Mouse (Mus musculus): ENCODE results near the gene Ltf.
A peak's percentile ranks its signal among the peaks of the same experiment; 100 is the strongest.

Ltf gene

DNA sequence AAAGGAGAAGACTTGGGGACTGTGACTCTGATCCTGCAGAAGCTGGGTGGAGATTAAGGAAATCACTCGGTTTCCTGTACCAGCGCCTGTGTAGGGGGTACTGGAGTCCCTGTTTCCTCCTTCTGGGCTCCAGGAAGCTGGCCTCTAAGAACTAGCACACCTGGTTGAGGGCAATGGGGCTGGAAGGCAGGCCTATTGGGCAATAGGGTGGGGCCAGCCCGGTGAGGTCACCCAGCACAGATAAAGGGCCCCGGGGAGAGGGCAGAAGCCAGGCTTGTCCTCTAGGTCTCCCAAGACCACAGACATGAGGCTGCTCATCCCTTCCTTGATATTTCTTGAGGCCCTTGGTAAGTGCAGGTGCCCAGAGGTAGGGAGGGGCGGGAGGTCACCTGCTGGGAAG lies at the start of gene Ltf:
TSS of gene Ltf (plus strand) at position 250 of the 400 bp plus-strand sequence.
- no peak for DNase-seq

DNA sequence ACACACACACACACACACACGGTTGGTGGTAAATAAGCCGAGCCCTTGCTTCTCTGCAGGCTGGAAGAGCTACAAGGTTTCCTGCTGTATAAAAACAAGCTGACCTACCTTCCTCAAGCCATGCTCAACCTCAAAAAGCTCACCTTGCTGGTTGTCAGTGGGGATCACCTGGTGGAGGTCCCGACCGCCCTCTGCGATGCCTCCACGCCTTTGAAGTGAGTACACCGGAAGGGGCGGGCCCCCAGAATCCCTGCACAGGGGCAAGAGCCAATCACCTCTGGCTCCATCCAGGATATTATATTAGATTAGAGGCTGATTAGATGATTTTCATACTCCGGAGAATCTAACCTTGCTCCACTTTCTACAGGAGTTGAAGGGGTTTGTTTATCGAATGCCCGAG lies 39.7 kb upstream of the Ltf start:
- no peak for DNase-seq

DNA sequence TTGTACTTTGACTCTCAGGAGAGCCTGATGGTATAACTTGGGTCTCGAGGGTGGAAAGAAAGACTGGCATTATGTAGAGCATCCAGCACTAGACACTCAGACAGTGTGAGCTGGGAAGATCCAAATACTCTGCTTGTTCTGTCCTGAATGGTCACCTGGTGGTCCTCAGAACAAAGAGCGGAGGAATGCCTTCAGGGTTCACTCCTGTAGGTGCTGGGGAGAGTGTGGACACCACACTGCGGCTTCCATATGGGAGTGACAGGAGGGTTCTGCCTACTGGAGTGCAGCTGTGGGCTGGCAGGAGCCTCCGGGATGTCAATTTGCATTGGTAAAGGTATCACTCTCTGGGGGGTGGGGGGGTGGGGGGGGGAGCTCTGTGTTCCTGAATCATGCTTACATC lies 36.7 kb upstream of the Ltf start:
- no peak for DNase-seq

DNA sequence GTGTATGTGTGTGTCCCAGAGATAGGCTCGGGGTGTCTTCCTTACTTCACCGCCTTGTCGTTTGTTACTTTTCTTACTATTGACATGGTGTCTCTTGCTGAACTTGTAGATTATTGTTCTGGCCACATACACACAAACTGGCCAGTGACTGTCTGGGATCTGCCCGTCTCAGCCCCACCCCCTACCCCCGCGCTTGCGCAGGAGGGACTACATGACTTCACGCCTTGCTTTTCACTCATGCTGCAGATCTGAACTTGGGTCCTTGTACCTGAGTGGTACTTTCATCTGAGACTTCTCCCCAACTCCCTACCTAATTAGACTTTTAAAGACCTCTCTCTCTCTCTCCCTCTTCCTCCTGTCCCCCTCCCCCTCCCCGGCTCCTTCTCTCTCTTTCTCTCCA lies 35.0 kb upstream of the Ltf start:
- DNase-seq: no peak

DNA sequence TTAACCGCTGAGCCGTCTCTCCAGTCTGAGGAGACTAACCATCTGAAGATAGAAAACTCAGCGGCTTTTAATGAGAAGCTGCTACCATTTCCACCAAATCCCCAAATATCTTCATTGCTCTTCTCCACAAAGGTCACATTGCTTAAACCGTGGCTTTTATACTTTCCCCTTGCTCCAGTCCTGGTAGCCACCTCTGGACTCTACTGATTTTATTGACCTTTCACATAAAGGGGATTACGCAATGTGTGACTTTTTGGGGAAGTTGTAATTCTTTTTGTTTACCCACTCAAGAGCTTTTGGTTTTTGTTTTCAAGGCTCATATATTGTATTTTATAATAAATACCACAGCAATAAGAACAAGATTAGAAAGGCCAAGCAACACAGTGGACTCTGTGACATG lies 33.5 kb upstream of the Ltf start:
- DNase-seq: no peak

DNA sequence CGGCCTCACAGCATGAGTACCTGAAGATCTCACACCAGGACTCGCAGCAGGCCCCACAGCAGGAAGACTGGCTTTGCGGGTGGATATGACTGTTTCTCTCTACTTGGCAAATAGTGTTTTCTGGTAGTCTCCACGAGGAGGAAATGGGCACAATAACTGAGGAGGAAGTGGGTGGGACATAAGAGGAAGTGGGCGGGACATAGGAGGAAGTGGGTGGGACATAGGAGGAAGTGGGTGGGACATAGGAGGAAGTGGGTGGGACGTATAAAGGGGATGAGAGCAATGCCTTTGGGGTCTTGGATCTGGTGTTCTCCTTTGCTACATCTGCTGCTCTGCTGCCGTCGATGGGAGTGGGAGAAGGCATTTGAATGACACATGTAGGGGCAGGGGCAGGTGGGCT lies 33.1 kb upstream of the Ltf start:
- DNase-seq: peak; percentile 15 to 37

DNA sequence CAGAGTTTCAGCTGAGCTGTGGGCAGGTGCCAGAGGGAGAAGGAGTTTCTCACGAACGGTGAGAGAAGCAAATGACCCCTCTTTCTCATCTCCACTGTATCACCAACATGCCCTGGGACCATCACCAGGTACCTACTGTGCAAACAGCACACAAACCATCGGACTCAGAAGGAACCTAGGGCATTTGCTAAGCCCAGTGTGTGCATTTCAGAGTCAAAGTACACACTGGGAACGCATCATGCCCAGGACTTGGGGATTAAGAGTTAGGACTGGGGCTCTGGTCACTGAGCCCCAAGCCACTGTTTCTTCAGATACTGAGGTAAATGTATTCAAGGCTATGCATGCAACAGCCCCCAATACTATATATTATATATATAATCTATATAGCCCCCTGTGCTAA lies 31.7 kb upstream of the Ltf start:
- no peak for DNase-seq

DNA sequence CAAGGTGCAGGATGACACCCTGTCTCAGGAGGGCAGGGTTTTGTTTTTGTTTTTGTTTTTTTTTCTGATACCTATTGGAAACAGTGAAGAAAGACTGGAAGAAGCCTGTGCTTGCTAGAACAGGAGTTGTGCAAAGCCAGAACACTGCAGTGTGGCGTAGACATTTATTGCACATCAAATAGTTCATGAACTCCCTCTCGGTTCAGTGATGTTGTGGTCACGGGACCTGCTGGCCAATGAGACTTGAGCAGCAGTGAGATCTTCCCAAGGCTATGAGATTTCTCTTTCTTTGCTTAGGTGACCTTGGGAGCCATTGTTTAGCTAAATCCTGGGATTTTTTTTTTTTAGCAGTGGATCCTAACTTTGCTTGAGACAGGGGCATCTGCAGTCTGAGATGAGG lies 31.0 kb upstream of the Ltf start:
- no peak for DNase-seq

DNA sequence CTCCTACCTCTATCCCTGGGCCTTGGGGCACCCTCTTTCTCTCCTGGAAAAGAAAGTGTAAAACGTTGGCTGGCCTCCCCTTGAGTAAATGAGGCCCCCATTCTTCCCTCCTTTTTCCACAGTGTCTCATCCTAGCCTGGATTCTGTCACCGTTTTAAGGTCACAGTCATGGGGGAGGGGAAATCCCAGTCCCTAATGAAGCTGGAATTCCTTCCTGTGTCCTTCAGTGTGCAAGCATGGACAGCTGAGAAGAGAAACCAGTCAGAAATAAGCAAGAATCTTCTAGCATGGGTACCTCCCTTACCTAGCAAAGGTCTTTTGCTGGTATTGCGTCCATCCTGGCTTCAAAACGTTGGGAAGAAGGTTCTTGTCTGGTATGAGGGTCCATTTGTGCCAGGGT lies 29.9 kb upstream of the Ltf start:
- DNase-seq: no peak

DNA sequence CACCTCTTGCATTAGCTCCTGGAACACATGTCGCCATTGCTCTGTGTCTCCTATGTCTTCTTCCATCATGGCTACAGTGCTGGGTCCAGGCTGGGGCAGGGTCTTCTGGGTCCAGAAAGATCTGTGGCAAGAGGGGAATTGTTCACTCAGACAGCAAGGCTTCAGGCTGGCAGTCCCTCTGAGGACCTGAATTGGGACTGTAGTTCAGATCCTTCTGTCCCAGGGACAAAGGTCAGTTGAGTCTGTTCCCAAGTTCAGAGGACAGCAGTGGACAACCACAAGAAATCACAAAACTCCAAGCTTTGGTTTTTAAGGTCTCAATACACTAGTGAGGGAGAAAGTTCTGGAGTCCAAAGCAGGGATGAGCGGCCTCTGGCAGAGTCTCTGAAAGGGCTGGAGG lies 29.5 kb upstream of the Ltf start:
- no peak for DNase-seq

DNA sequence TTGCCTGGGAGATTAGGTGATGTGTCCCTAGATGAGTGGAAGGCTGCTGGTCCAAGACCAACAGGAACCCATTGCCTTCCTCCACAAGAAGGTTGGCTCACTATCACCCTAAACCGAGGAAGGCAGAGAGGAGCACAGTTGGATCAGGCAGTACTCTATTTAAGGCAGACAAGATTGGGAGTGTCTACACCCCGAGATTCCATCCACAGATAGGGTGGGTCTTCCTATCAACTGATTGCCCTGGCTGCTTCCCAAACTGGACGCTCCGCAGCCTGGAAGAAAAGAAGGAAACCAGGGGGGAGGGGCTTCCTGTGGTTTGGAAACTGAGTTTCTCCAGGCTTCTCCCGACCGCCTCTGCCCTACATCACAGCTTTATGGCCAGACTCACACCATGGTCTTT lies 28.9 kb upstream of the Ltf start, which contains the start of gene Rtp3:
TSS of gene Rtp3 (minus strand) at position 380 of the 400 bp plus-strand sequence.
- no peak for DNase-seq

DNA sequence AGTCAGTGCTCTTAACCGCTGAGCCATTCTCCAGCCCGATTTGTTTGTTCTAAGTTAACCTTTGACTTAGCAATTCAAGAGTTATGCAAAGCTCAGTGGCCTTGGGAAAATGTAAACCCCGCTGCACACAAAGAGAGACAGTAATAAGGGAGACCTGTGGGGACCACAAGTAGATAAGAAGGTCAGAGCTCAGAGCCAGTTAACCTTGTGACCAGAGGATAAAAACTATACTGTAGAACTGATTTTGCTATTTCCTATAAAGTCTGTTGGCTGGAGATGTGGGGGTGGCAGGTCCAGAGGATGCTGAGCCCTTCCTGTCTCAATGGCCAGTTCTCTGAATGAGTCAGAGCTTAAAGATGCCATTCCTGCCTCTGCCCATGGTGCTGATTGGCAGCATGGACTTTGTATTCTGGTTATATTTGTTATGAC lies 25.8 kb upstream of the Ltf start:
- no peak for DNase-seq

DNA sequence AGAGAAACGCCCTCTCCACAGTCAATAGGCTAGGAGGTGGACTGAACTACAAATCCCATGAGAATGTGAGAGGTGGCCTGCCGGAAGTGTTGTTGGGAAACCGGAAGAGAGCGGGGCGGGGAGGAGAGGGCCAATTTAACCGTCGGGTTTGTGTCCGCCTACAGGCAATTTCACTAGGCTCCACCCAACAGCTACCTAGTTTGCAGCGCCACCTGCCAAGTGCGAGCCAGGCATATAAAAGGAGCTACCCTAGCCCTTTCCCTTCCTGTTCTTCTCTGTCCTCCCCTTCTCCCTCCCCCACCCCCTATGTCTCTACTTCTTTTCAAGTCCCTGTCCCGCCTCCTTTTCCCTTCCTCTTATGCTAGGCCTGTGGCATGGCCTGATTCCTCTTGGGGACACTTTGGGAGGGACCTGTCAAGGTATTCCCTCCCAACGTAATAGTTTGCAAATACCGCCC lies 24.3 kb upstream of the Ltf start:
- peak; percentile 74 to 76 for DNase-seq

DNA sequence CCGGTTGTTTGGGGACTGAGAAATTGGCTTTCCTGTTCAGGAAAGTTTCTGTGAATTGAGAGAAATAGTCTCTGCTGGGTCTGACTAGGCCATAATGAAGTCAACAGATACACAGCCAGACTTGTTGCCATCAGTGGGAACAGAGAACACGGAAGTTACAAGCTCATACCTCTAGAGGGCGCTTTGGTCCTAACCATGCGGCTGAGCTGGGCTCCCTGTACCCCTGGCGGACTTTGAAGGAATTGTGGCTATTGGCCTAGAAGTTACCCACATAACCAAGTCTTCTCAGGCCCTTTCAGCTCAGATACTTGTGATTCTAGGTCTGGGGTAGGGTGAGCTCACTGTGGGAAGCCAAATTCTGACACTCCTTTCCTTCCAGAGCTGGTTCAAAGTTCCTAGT lies 21.8 kb upstream of the Ltf start:
- peak; percentile 81 to 83 for DNase-seq

DNA sequence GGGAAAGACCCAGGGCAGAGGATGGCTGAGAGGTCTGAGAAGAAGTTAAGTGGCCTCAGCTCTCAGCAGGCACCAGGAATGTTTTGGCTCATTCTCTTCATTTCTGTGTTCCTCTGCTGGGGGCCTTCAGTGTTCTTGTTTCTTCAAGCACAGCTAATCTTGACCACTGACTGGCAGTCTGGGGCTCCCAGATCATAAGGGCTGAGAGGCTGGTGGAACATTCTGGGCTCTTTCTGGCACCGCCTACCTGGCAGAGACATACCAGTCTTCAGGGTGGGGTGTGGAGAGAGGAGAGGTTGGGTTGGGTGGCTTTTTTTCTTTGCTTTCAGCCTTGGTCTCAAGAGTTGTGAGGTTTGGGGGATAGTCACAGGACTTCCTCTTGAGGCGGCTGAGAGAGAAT lies 20.0 kb upstream of the Ltf start:
- no peak for DNase-seq

DNA sequence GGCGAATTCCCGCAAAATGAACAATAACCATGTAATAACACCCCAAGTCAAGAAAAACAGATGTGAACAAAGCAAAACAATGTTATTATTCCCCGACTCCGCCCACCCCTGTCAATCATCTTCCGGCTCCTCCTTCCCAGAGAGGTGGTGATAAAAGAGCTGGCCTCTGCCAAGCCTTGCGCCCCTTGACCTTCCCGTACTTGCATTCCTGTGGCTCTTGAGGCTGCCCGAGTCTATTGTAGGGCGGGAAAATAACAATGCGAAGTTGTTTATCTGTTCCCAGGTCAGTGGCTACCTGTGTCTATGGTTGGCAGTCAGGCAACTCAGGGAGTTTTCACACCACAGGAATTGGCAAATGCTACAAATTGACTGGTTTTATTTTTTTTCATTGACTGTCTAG lies 19.2 kb upstream of the Ltf start:
- DNase-seq: no peak

DNA sequence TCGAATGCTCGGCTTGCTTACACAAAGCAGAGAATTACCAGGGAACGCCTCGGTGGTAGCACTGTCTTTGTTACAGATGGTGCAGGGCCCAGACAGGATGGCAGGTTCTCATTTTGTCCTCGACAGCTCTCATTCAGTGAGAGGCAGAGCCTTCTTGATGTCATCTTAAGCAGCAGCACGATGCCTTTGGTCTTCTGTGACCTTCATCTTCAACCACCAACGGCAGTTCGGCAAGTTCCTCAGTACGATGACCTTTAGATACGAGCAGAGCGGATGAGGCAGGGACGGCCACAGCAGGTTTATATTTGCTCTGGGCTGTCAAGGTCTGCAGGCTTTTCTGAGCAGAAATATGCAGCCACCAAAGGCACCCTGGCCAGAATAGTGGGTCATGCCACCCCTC lies 17.4 kb upstream of the Ltf start:
- no peak for DNase-seq

DNA sequence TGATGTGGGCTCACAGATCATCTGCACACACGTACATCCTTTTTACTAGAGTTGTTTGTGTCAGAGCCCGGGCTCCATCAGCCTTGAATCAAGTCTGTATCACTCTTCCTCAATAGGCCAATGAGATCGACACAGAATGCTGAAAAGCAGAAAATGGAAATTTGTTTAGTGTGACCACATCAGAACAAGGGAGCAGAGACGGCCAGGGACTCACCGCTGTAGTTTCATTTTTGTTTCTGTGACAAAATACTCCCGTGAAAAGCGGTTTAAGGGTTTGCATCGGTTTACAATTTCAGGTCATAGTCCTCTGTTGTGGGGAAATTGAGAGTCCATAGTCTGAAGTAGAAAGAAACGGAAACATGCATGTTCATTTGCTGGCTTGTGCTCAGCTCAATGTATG lies 15.8 kb upstream of the Ltf start:
- DNase-seq: no peak

DNA sequence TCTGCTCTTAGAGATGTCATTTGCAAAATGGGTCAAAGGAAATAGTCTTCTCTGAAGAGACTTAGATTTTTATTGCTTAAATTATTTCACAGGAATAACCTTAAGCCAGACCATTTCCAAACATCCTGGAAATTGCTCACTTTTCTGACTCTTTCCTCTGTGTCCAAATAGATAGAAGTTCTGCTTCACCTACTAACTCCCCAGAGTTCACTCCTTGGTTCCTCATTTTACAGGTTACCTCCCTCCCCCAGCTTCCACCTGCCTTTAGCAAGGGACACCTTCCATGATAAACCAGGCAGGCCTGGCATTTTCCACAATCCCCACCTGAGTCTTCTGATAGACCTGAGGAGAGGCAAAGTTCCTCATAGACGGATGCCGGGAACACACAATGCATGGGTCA lies 12.5 kb upstream of the Ltf start:
- DNase-seq: no peak

DNA sequence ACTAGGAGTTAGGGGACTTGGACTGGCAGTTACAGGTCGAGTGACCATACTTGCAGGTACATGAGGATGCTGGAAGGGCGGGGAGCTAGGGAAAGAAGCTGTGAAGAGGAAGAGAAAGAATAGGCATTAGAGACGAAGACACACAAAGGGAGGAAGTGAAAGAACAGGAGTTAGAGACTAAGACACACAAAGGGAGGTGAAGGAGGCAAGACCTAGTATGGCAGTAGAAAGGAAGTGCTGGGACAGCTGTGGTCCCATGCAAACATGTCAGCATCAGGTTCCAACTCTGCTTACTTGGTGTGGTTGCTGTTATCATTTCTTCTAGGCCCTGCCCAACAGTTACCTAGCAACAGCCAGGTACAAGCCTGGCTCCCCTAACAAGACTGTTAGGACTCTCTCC lies 9.3 kb upstream of the Ltf start:
- no peak for DNase-seq

DNA sequence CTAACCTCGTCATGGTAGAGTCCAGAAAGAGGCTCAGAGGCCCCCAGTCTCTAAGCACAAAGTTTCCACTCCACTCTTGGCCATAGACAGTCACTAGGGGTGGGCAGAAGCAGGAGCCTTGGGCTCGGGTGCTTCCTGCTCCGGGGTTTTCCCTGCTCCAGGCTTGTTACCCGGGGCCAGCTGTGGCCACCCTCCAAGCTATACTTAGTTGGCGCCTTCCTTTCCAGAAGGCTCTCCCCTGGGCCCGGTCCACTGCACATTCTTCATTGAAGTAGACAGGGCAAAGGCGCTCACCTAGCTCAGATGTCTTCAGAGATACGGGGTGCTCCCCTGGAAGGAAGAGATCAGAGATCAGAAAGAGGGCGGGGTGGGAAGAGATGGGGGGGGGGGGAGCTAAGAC lies 7.5 kb upstream of the Ltf start:
- no peak for DNase-seq

DNA sequence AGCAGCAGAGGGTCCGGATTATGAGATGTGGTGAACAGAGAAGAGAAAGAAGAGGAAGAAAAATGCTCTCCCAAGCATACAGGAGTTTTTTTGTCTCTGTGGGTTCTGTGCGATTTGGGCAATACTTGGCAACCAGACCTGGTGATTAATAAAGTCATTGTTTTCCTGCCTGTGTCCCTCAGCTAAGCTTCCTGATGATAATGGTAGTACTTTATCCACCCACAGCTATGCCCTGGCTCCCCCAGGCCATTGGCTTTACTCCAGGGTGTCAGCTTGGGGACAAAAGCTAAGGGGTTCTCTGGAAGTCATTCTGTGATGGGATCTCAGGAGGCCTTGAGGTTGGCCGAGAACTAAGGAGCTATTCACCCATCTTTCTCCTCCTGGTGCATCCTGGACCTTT lies 7.0 kb upstream of the Ltf start:
- no peak for DNase-seq

DNA sequence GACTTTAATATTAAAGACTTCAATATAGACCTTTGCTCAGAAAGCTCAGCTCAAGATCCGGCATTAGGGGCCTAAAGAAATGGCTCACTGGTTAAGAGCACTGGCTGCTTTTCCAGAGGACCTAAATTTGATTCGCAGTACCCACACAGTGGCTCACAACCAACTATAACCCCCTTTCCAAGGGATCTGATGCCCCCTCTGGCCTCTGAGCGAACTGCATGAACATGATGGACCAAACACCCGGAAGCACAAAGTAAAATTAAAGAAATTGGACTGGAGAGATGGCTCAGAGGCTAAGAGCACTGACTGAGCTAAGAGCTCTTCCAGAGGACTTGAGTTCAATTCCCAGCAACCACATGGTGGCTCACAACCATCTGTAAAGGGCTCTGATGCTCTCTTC lies 3.4 kb upstream of the Ltf start:
- DNase-seq: peak in 1 of 2 experiments; percentile 9

DNA sequence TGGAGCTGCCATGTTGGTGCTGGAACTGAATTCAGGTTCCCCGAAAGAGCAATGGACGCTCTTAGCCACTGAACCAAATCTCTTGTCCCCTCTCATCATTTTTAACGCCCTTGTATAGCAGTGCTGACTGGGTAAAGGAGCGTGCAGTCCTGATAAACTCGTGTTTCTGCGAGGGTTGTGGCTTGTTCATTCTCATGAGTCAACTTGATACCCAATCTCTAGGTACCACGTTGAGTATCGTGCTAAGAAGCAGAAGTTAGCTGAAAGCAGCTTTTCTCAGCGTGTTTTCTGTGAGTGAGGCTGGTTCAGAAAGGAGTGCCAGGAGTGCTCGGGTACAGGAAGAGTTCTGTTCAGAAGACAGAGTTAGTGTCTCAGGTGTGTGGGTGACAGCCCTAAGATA lies 7.7 kb downstream of the Ltf start:
- DNase-seq: no peak

DNA sequence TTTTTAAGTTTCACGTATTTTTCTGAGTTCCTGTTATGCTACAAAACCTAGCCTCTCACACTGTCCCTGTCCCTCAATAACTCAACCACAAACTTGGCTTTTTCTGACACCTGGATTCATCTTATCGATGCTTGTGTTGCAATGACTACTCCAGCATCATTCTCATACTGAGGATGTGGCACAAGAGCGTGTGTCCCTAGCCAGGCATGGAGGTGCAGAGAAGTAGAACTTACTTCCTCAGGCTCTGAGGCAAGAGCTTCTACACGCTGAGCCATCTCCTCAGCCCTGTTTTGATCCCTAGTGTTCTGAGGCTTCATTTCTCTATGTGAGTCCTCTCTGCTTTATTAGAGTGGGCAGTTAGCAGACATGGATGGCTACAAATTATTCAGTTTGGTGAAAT lies 14.6 kb downstream of the Ltf start:
- no peak for DNase-seq

DNA sequence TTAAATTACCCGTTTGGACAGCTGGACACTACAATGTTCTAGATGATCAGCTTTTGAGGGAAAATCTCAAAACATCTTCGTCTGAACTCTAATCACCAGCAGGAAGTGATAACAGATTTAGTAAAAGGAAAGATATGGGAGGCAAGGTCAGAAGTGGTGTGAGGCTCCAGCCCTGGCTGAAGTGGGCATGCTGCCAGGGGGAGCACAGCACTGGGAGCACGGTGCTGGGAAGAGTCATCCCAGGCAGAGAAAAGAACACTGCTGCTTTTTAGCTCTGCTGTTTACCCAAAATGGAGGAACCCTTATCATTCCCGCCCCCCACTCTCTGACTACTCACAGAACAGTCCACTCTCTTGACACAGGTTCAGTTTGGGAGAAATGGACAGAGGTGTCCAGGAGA lies 20.9 kb downstream of the Ltf start:
- DNase-seq: no peak

Data from B cell, adult 2 months (primary cell).